In genomic region chr2:21167916-21168315, GRCm38 (mm10) we compare ENCODE assay signal across 22 mouse cellular contexts. TPM values are rescaled to one million over a fixed set of nuclear protein-coding genes. Genes with fewer than 3 reads are reported as not detected.
DNase-seq lines count a peak whose midpoint lies in the region; ATAC-seq lines count a peak whose summit lies in the region.
"Had no signal": no experiment of that assay in that cellular context is flagged by ENCODE, and none has a peak within 500 bp of the region (broad histone marks: within the 10 kb centered on the region; RNA-seq: fewer than 3 reads in every experiment).

No protein-coding gene starts in this region.

- intact Hi-C loops in gastrocnemius, postnatal 14 days (cut with DNase I; ENCODE audit: low total_unique reads), result no loop called here
- intact Hi-C loops in heart, postnatal 25 days (cut with DNase I), result no loop called here

- H3K27ac ChIP-seq in embryonic facial prominence, embryonic 14.5 days (replicated peaks; ENCODE audit: low read depth, low read length), result no peak overlapping the region
- no peak overlapping the region for H3K27ac ChIP-seq in embryonic facial prominence, embryonic 10.5 days (replicated peaks)
- H3K27ac ChIP-seq in kidney, embryonic 15.5 days, result no peak overlapping the region
- no peak overlapping the region for H3K27ac ChIP-seq in midbrain, embryonic 14.5 days (replicated peaks; ENCODE audit: low read depth, low read length)
- H3K27ac ChIP-seq: embryonic facial prominence, embryonic 12.5 days; heart, embryonic 15.5 days; hindbrain, embryonic 14.5 days; intestine, embryonic 15.5 days; limb, embryonic 13.5 days; liver, embryonic 13.5 days had no signal

- H3K9ac ChIP-seq in embryonic facial prominence, embryonic 14.5 days (ENCODE audit: low read depth, low read length), result no peak overlapping the region
- no peak overlapping the region for H3K9ac ChIP-seq in kidney, embryonic 15.5 days
- no peak overlapping the region for H3K9ac ChIP-seq in midbrain, embryonic 14.5 days (replicated peaks; ENCODE audit: low read length)
- H3K9ac ChIP-seq: embryonic facial prominence, embryonic 12.5 days; heart, embryonic 15.5 days; hindbrain, embryonic 14.5 days; intestine, embryonic 15.5 days; limb, embryonic 13.5 days; liver, embryonic 13.5 days; lung, embryonic 14.5 days had no signal

- H3K4me2 ChIP-seq in embryonic facial prominence, embryonic 14.5 days (ENCODE audit: low read depth, low read length), result no peak overlapping the region
- no peak overlapping the region for H3K4me2 ChIP-seq in kidney, embryonic 15.5 days
- no peak overlapping the region for H3K4me2 ChIP-seq in midbrain, embryonic 14.5 days (ENCODE audit: low read length)
- H3K4me2 ChIP-seq: embryonic facial prominence, embryonic 12.5 days; heart, embryonic 15.5 days; hindbrain, embryonic 14.5 days; intestine, embryonic 15.5 days; limb, embryonic 13.5 days; liver, embryonic 13.5 days; lung, embryonic 14.5 days had no signal

- H3K9me3 ChIP-seq in embryonic facial prominence, embryonic 14.5 days (ENCODE audit: control insufficient read depth, low read length), result no peaks in the 10 kb centered on the region
- H3K9me3 ChIP-seq in embryonic facial prominence, embryonic 10.5 days, result peaks cover 4% of the 10 kb centered on the region; the same call in 1 of the 2 replicates
- no peaks in the 10 kb centered on the region for H3K9me3 ChIP-seq in kidney, embryonic 15.5 days (replicated peaks)
- no peaks in the 10 kb centered on the region; the same call in 1 of the 2 replicates for H3K9me3 ChIP-seq in midbrain, embryonic 14.5 days (ENCODE audit: control insufficient read depth, low read length)
- H3K9me3 ChIP-seq: embryonic facial prominence, embryonic 12.5 days; heart, embryonic 15.5 days; intestine, embryonic 15.5 days; liver, embryonic 13.5 days had no signal

- H3K4me1 ChIP-seq in embryonic facial prominence, embryonic 14.5 days (ENCODE audit: control insufficient read depth, insufficient read depth, low read length), result no peaks in the 10 kb centered on the region
- no peaks in the 10 kb centered on the region for H3K4me1 ChIP-seq in embryonic facial prominence, embryonic 10.5 days
- H3K4me1 ChIP-seq in kidney, embryonic 15.5 days, result no peaks in the 10 kb centered on the region
- no peaks in the 10 kb centered on the region for H3K4me1 ChIP-seq in midbrain, embryonic 14.5 days (ENCODE audit: control insufficient read depth, insufficient read depth, low read length)
- H3K4me1 ChIP-seq: embryonic facial prominence, embryonic 12.5 days; heart, embryonic 15.5 days; intestine, embryonic 15.5 days; limb, embryonic 13.5 days; liver, embryonic 13.5 days had no signal

- no peaks in the 10 kb centered on the region for H3K27me3 ChIP-seq in embryonic facial prominence, embryonic 14.5 days (replicated peaks; ENCODE audit: control insufficient read depth, insufficient read depth, low read length)
- no peaks in the 10 kb centered on the region for H3K27me3 ChIP-seq in embryonic facial prominence, embryonic 10.5 days (replicated peaks; ENCODE audit: low read depth, poor library complexity, severe bottlenecking)
- no peaks in the 10 kb centered on the region for H3K27me3 ChIP-seq in kidney, embryonic 15.5 days
- H3K27me3 ChIP-seq in midbrain, embryonic 14.5 days (ENCODE audit: control insufficient read depth, insufficient read depth, low read length), result no peaks in the 10 kb centered on the region
- H3K27me3 ChIP-seq: CH12.LX; embryonic facial prominence, embryonic 12.5 days; heart, embryonic 15.5 days; intestine, embryonic 15.5 days; limb, embryonic 13.5 days; liver, embryonic 13.5 days had no signal

- peak; percentile 32 for DNase-seq in embryonic facial prominence, embryonic 14.5 days (ENCODE audit: low spot score)
- DNase-seq in embryonic facial prominence, embryonic 10.5 days (ENCODE audit: low spot score), result no peak
- peak; percentile 81 for DNase-seq in 3T3-L1 (ENCODE audit: low read depth, low spot score)
- peak; percentile 35 for DNase-seq in gastrocnemius, postnatal 14 days
- DNase-seq in heart, postnatal 25 days (ENCODE audit: low spot score), result peak; percentile 58
- DNase-seq in layer of hippocampus, postnatal 10 days (ENCODE audit: low spot score in 2 of 2), result no peak
- no peak for DNase-seq in midbrain, embryonic 14.5 days
- DNase-seq: cerebellum, adult 9-10 months; liver, embryonic 13.5 days; lung, embryonic 14.5 days; lung, postnatal 36 days; right cerebral cortex, postnatal 14 days; thymus, postnatal 25 days had no signal

- ATAC-seq in embryonic facial prominence, embryonic 14.5 days (ENCODE audit: low read depth), result no peak
- ATAC-seq in kidney, embryonic 15.5 days (replicated peaks; ENCODE audit: low FRiP score), result no peak
- ATAC-seq in midbrain, embryonic 14.5 days (ENCODE audit: low FRiP score, low TSS enrichment), result no peak
- ATAC-seq: forebrain, embryonic 16.5 days; intestine, embryonic 15.5 days had no signal

- no peaks in the 10 kb centered on the region for H3K36me3 ChIP-seq in embryonic facial prominence, embryonic 14.5 days (ENCODE audit: control insufficient read depth, insufficient read depth, low read length)
- H3K36me3 ChIP-seq in embryonic facial prominence, embryonic 10.5 days (replicated peaks), result no peaks in the 10 kb centered on the region
- H3K36me3 ChIP-seq in kidney, embryonic 15.5 days, result no peaks in the 10 kb centered on the region
- no peaks in the 10 kb centered on the region for H3K36me3 ChIP-seq in midbrain, embryonic 14.5 days (ENCODE audit: control insufficient read depth, insufficient read depth, low read length)
- H3K36me3 ChIP-seq: embryonic facial prominence, embryonic 12.5 days; heart, embryonic 15.5 days; intestine, embryonic 15.5 days; limb, embryonic 13.5 days; liver, embryonic 13.5 days had no signal

- WGBS in embryonic facial prominence, embryonic 14.5 days, result 69% methylated on average over 1 of the region's 1 CpGs
- 87% methylated on average over 1 of the region's 1 CpGs for WGBS in embryonic facial prominence, embryonic 10.5 days
- WGBS in kidney, embryonic 15.5 days, result 88% methylated on average over 1 of the region's 1 CpGs
- 97% methylated on average over 1 of the region's 1 CpGs for WGBS in midbrain, embryonic 14.5 days

- H3K4me3 ChIP-seq in embryonic facial prominence, embryonic 14.5 days (ENCODE audit: low read depth, low read length), result no peak overlapping the region
- no peak overlapping the region for H3K4me3 ChIP-seq in embryonic facial prominence, embryonic 10.5 days
- H3K4me3 ChIP-seq in kidney, embryonic 15.5 days (replicated peaks), result no peak overlapping the region
- no peak overlapping the region for H3K4me3 ChIP-seq in midbrain, embryonic 14.5 days (replicated peaks; ENCODE audit: low read depth, low read length)
- H3K4me3 ChIP-seq: embryonic facial prominence, embryonic 12.5 days; heart, embryonic 15.5 days; intestine, embryonic 15.5 days; limb, embryonic 13.5 days; liver, embryonic 13.5 days had no signal

RNA-seq across cellular contexts. Expression of gene Enkur, which starts 37.2 kb away (rescaled TPM):
- 1.9 and 3.3 TPM in 2 replicates for polyA plus RNA-seq in embryonic facial prominence, embryonic 14.5 days (2014; fragmentation: Nextera tagmentation; extraction: Ambion mirVana)
- 0.16 and 0.62 TPM in 2 replicates for polyA plus RNA-seq in embryonic facial prominence, embryonic 10.5 days (2016; fragmentation: Nextera tagmentation; extraction: Ambion mirVana)
- total RNA-seq in gastrocnemius, postnatal 14 days (2021), result 1 to 10 TPM; 3.8 to 3.9 TPM
- total RNA-seq in heart, postnatal 25 days (2021), result 1 to 10 TPM; 1.7 to 2.3 TPM
- 1 to 10 TPM; 4.9 to 6.9 TPM for total RNA-seq in layer of hippocampus, postnatal 10 days (2021)
- 0.71 TPM in 1 of 2 replicates, not detected in the other for polyA plus RNA-seq in kidney, embryonic 15.5 days (2015; fragmentation: Nextera tagmentation; extraction: Ambion mirVana)
- 3.7 and 4.8 TPM in 2 replicates for polyA plus RNA-seq in midbrain, embryonic 14.5 days (2014; fragmentation: Nextera tagmentation; extraction: Ambion mirVana)
- total RNA-seq: MEL had no signal
- polyA plus RNA-seq: liver, embryonic 13.5 days had no signal

RNA-seq across cellular contexts. Expression of gene Thnsl1, which starts 37.6 kb away (rescaled TPM):
- polyA plus RNA-seq in embryonic facial prominence, embryonic 14.5 days (2014; fragmentation: Nextera tagmentation; extraction: Ambion mirVana), result 7.4 and 8.0 TPM in 2 replicates
- 10.0 and 10.3 TPM in 2 replicates for polyA plus RNA-seq in embryonic facial prominence, embryonic 10.5 days (2016; fragmentation: Nextera tagmentation; extraction: Ambion mirVana)
- total RNA-seq in gastrocnemius, postnatal 14 days (2021), result 1 to 10 TPM; 2.3 to 3.5 TPM
- 1 to 10 TPM; 5.6 to 8.6 TPM for total RNA-seq in heart, postnatal 25 days (2021)
- total RNA-seq in layer of hippocampus, postnatal 10 days (2021), result 10 to 100 TPM; 18.8 TPM
- polyA plus RNA-seq in kidney, embryonic 15.5 days (2015; fragmentation: Nextera tagmentation; extraction: Ambion mirVana), result 7.3 and 8.2 TPM in 2 replicates
- polyA plus RNA-seq in midbrain, embryonic 14.5 days (2014; fragmentation: Nextera tagmentation; extraction: Ambion mirVana), result 22.4 and 26.7 TPM in 2 replicates

Comparison
In these comparisons a context has a peak if more than half of its experiments do, and no peak if none do; other contexts are left out.
1. DNase-seq: peak in embryonic facial prominence, embryonic 14.5 days (single experiment), 3T3-L1 (single experiment), gastrocnemius, postnatal 14 days (single experiment) and heart, postnatal 25 days (single experiment); none in embryonic facial prominence, embryonic 10.5 days (single experiment), layer of hippocampus, postnatal 10 days (0 of 2) and midbrain, embryonic 14.5 days (single experiment).